Mouse (Mus musculus): ENCODE results near the gene Slc9a3. TPM values are rescaled to one million over a fixed set of nuclear protein-coding genes. Genes with fewer than 3 reads are reported as not detected.

The Slc9a3 gene
- 0.08 and 0.30 TPM in 2 replicates for polyA plus RNA-seq (2014; fragmentation: Nextera tagmentation; extraction: Ambion mirVana)

- WGBS = 1% methylated on average over 35 of the region's 35 CpGs
- no peaks in the 10 kb centered on the region for H3K36me3 ChIP-seq (ENCODE audit: control insufficient read depth, insufficient read depth, low read length)
- peaks cover 44% of the 10 kb centered on the region for H3K27me3 ChIP-seq (ENCODE audit: control insufficient read depth, insufficient read depth, low read length)
- H3K9ac ChIP-seq (ENCODE audit: low read length) = peak within 1 kb of the TSS; percentile 59
- no peak within 1 kb of the TSS for H3K27ac ChIP-seq (replicated peaks in 1 of 2; ENCODE audit: control insufficient read depth in 1 of 2, insufficient read depth in 1 of 2, low read depth in 2 of 2, low read length in 2 of 2)
- no peak for ATAC-seq (ENCODE audit: insufficient number of reproducible peaks, insufficient read depth, low FRiP score, low read depth)
- H3K9me3 ChIP-seq (ENCODE audit: control insufficient read depth, low read length) = no peaks in the 10 kb centered on the region
- H3K4me2 ChIP-seq (ENCODE audit: low read length) = peak within 1 kb of the TSS; percentile 89
- H3K4me3 ChIP-seq (ENCODE audit: control insufficient read depth in 1 of 2, insufficient read depth in 1 of 2, low read depth in 1 of 2, low read length in 2 of 2) = peak within 1 kb of the TSS; percentile 28 to 44
- H3K4me1 ChIP-seq (ENCODE audit: control insufficient read depth in 2 of 2, insufficient read depth in 2 of 2, low read length in 2 of 2) = peaks cover 4 to 6% of the 10 kb centered on the region in 2 experiments; a peak in 1 of 4 replicates
Measured at GRCm38 (mm10) chr13:74121141-74121602, at the start of gene Slc9a3. Slc9a3 (plus strand) TSS chr13:74121457.

- H3K36me3 ChIP-seq (ENCODE audit: control insufficient read depth, insufficient read depth, low read length) = no peaks in the 10 kb centered on the region
Measured at GRCm38 (mm10) chr13:74071714-74072113, 49.5 kb upstream of the Slc9a3 start.

GRCm38 (mm10) chr13:74073369-74073768 is 47.9 kb upstream of the Slc9a3 start:
- Histone ChIP-seq H3K27me3 (ENCODE audit: control insufficient read depth, insufficient read depth, low read length) (no peaks in the 10 kb centered on the region), H3K27ac (replicated peaks in 1 of 2; ENCODE audit: control insufficient read depth in 1 of 2, insufficient read depth in 1 of 2, low read depth in 2 of 2, low read length in 2 of 2) (no peak overlapping the region), H3K36me3 (ENCODE audit: control insufficient read depth, insufficient read depth, low read length) (no peaks in the 10 kb centered on the region), H3K4me1 (ENCODE audit: control insufficient read depth in 2 of 2, insufficient read depth in 2 of 2, low read length in 2 of 2) (no peaks in the 10 kb centered on the region), H3K4me3 (ENCODE audit: control insufficient read depth in 1 of 2, insufficient read depth in 1 of 2, low read depth in 1 of 2, low read length in 2 of 2) (no peak overlapping the region), H3K4me2 (ENCODE audit: low read length) (no peak overlapping the region), H3K9me3 (ENCODE audit: control insufficient read depth, low read length) (no peaks in the 10 kb centered on the region), H3K9ac (ENCODE audit: low read length) (no peak overlapping the region)
- ATAC-seq (ENCODE audit: insufficient number of reproducible peaks, insufficient read depth, low FRiP score, low read depth) = no peak
- 84% methylated on average over 7 of the region's 7 CpGs for WGBS

More at GRCm38 (mm10) chr13:74071714-74072113, 49.5 kb upstream of the Slc9a3 start:
- ATAC-seq (ENCODE audit: insufficient number of reproducible peaks, insufficient read depth, low FRiP score, low read depth) = no peak
- Histone ChIP-seq H3K9ac (ENCODE audit: low read length) (no peak overlapping the region), H3K9me3 (ENCODE audit: control insufficient read depth, low read length) (no peaks in the 10 kb centered on the region), H3K4me3 (ENCODE audit: control insufficient read depth in 1 of 2, insufficient read depth in 1 of 2, low read depth in 1 of 2, low read length in 2 of 2) (no peak overlapping the region), H3K4me2 (ENCODE audit: low read length) (no peak overlapping the region), H3K4me1 (ENCODE audit: control insufficient read depth in 2 of 2, insufficient read depth in 2 of 2, low read length in 2 of 2) (no peaks in the 10 kb centered on the region), H3K27me3 (ENCODE audit: control insufficient read depth, insufficient read depth, low read length) (no peaks in the 10 kb centered on the region), H3K27ac (replicated peaks in 1 of 2; ENCODE audit: control insufficient read depth in 1 of 2, insufficient read depth in 1 of 2, low read depth in 2 of 2, low read length in 2 of 2) (no peak overlapping the region)
- WGBS = 63% methylated on average over 3 of the region's 3 CpGs

GRCm38 (mm10) chr13:74090265-74090664 is 31.0 kb upstream of the Slc9a3 start:
- 62% methylated on average over 3 of the region's 3 CpGs for WGBS
- H3K9me3 ChIP-seq (ENCODE audit: control insufficient read depth, low read length) = no peaks in the 10 kb centered on the region
- H3K36me3 ChIP-seq (ENCODE audit: control insufficient read depth, insufficient read depth, low read length) = no peaks in the 10 kb centered on the region
- no peak overlapping the region for H3K4me2 ChIP-seq (ENCODE audit: low read length)
- no peaks in the 10 kb centered on the region for H3K27me3 ChIP-seq (ENCODE audit: control insufficient read depth, insufficient read depth, low read length)
- no peak overlapping the region for H3K9ac ChIP-seq (ENCODE audit: low read length)
- peaks cover 2 to 4% of the 10 kb centered on the region in 2 experiments; a peak in 2 of 4 replicates for H3K4me1 ChIP-seq (ENCODE audit: control insufficient read depth in 2 of 2, insufficient read depth in 2 of 2, low read length in 2 of 2)
- no peak overlapping the region for H3K27ac ChIP-seq (replicated peaks in 1 of 2; ENCODE audit: control insufficient read depth in 1 of 2, insufficient read depth in 1 of 2, low read depth in 2 of 2, low read length in 2 of 2)
- H3K4me3 ChIP-seq (ENCODE audit: control insufficient read depth in 1 of 2, insufficient read depth in 1 of 2, low read depth in 1 of 2, low read length in 2 of 2) = no peak overlapping the region
- no peak for ATAC-seq (ENCODE audit: insufficient number of reproducible peaks, insufficient read depth, low FRiP score, low read depth)

GRCm38 (mm10) chr13:74095936-74096335 is 25.3 kb upstream of the Slc9a3 start:
- peaks cover 7 to 18% of the 10 kb centered on the region in 2 experiments for H3K4me1 ChIP-seq (ENCODE audit: control insufficient read depth in 2 of 2, insufficient read depth in 2 of 2, low read length in 2 of 2)
- H3K9ac ChIP-seq (ENCODE audit: low read length) = no peak overlapping the region
- no peak overlapping the region for H3K4me2 ChIP-seq (ENCODE audit: low read length)
- ATAC-seq (ENCODE audit: insufficient number of reproducible peaks, insufficient read depth, low FRiP score, low read depth) = no peak
- H3K9me3 ChIP-seq (ENCODE audit: control insufficient read depth, low read length) = no peaks in the 10 kb centered on the region
- no peaks in the 10 kb centered on the region for H3K27me3 ChIP-seq (ENCODE audit: control insufficient read depth, insufficient read depth, low read length)
- H3K36me3 ChIP-seq (ENCODE audit: control insufficient read depth, insufficient read depth, low read length) = no peaks in the 10 kb centered on the region
- H3K27ac ChIP-seq (replicated peaks in 1 of 2; ENCODE audit: control insufficient read depth in 1 of 2, insufficient read depth in 1 of 2, low read depth in 2 of 2, low read length in 2 of 2) = no peak overlapping the region
- no peak overlapping the region for H3K4me3 ChIP-seq (ENCODE audit: control insufficient read depth in 1 of 2, insufficient read depth in 1 of 2, low read depth in 1 of 2, low read length in 2 of 2)
- WGBS = 58% methylated on average over 2 of the region's 2 CpGs

- no peaks in the 10 kb centered on the region for H3K9me3 ChIP-seq (ENCODE audit: control insufficient read depth, low read length)
- WGBS = 34% methylated on average over 2 of the region's 2 CpGs
- peaks cover 7 to 14% of the 10 kb centered on the region in 2 experiments for H3K4me1 ChIP-seq (ENCODE audit: control insufficient read depth in 2 of 2, insufficient read depth in 2 of 2, low read length in 2 of 2)
- H3K27me3 ChIP-seq (ENCODE audit: control insufficient read depth, insufficient read depth, low read length) = no peaks in the 10 kb centered on the region
- no peak overlapping the region for H3K4me2 ChIP-seq (ENCODE audit: low read length)
- no peak overlapping the region for H3K4me3 ChIP-seq (ENCODE audit: control insufficient read depth in 1 of 2, insufficient read depth in 1 of 2, low read depth in 1 of 2, low read length in 2 of 2)
- no peak overlapping the region for H3K9ac ChIP-seq (ENCODE audit: low read length)
- peak; percentile 71 for ATAC-seq (ENCODE audit: insufficient number of reproducible peaks, insufficient read depth, low FRiP score, low read depth)
- no peak overlapping the region for H3K27ac ChIP-seq (replicated peaks in 1 of 2; ENCODE audit: control insufficient read depth in 1 of 2, insufficient read depth in 1 of 2, low read depth in 2 of 2, low read length in 2 of 2)
- no peaks in the 10 kb centered on the region for H3K36me3 ChIP-seq (ENCODE audit: control insufficient read depth, insufficient read depth, low read length)
Measured at GRCm38 (mm10) chr13:74096715-74097363, 24.4 kb upstream of the Slc9a3 start.

- Histone ChIP-seq H3K4me1 (ENCODE audit: control insufficient read depth in 2 of 2, insufficient read depth in 2 of 2, low read length in 2 of 2) (peaks cover 5 to 14% of the 10 kb centered on the region in 2 experiments), H3K9me3 (ENCODE audit: control insufficient read depth, low read length) (no peaks in the 10 kb centered on the region), H3K4me2 (ENCODE audit: low read length) (peak overlapping the region; percentile 29), H3K9ac (ENCODE audit: low read length) (no peak overlapping the region), H3K4me3 (ENCODE audit: control insufficient read depth in 1 of 2, insufficient read depth in 1 of 2, low read depth in 1 of 2, low read length in 2 of 2) (no peak overlapping the region), H3K27ac (replicated peaks in 1 of 2; ENCODE audit: control insufficient read depth in 1 of 2, insufficient read depth in 1 of 2, low read depth in 2 of 2, low read length in 2 of 2) (peak overlapping the region; percentile 50 to 58; a peak in 3 of 4 replicates), H3K36me3 (ENCODE audit: control insufficient read depth, insufficient read depth, low read length) (no peaks in the 10 kb centered on the region), H3K27me3 (ENCODE audit: control insufficient read depth, insufficient read depth, low read length) (no peaks in the 10 kb centered on the region)
- ATAC-seq (ENCODE audit: insufficient number of reproducible peaks, insufficient read depth, low FRiP score, low read depth) = no peak
- WGBS = 41% methylated on average over 6 of the region's 6 CpGs
Measured at GRCm38 (mm10) chr13:74098913-74099312, 22.3 kb upstream of the Slc9a3 start.
